Mouse (Mus musculus): ENCODE data around the gene Mvb12b. TPM values are rescaled to one million over a fixed set of nuclear protein-coding genes. Genes with fewer than 3 reads are reported as not detected.
A peak's percentile ranks its signal among the peaks of the same experiment; 100 is the strongest.

Mvb12b gene
- polyA plus RNA-seq, 1 experiment from 2014 or later = 14.0 TPM

- no peak for DNase-seq (ENCODE audit: low spot score)
- Histone ChIP-seq H3K27ac (ENCODE audit: low read depth) (no peak overlapping the region), H3K4me3 (ENCODE audit: low read depth, low read length) (no peak overlapping the region), H3K4me1 (replicated peaks; ENCODE audit: control insufficient read depth, insufficient read depth, low read length) (no peaks in the 10 kb centered on the region), H3K27me3 (replicated peaks; ENCODE audit: control insufficient read depth, insufficient read depth, low read length) (no peaks in the 10 kb centered on the region), H3K4me2 (ENCODE audit: low read length) (no peak overlapping the region), H3K9ac (ENCODE audit: low read length) (no peak overlapping the region), H3K36me3 (ENCODE audit: control insufficient read depth, insufficient read depth, low read length) (no peaks in the 10 kb centered on the region), H3K9me3 (ENCODE audit: control insufficient read depth, low read length) (0 out of 2 replicates have a peak, but pooled peaks cover 2% of the 10 kb centered on the region)
- no peak for ATAC-seq (replicated peaks; ENCODE audit: low FRiP score, low TSS enrichment, low read depth)
- WGBS = 81% methylated on average over 3 of the region's 3 CpGs
Measured at GRCm38 (mm10) chr2:33895829-33896228, 8.1 kb upstream of the Mvb12b start.

DNA sequence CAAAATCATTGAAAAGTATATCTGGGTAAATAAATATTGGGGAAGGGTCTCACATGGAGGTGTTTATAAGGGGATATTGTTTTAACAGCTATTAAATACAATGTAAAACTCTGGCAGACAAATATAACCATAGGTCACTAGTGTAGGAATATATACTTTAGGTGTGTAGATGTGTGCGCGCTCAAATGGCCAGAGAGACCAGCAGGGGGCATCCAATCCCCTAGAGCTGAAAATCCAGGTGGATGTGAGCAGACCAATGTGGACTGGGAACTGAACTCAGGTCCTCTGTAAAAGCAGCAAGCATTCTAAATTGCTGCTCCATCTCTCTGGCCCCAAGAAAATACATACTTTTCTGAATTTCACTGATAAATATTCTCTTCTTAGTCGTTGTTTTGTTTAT, 5.4 kb upstream of the Mvb12b start:
- H3K36me3 ChIP-seq (ENCODE audit: control insufficient read depth, insufficient read depth, low read length) = no peaks in the 10 kb centered on the region
- H3K27me3 ChIP-seq (replicated peaks; ENCODE audit: control insufficient read depth, insufficient read depth, low read length) = no peaks in the 10 kb centered on the region
- ATAC-seq (replicated peaks; ENCODE audit: low FRiP score, low TSS enrichment, low read depth) = no peak
- 83% methylated on average over 3 of the region's 3 CpGs for WGBS
- H3K9ac ChIP-seq (ENCODE audit: low read length) = no peak overlapping the region
- 0 out of 2 replicates have a peak, but pooled peaks cover 3% of the 10 kb centered on the region for H3K9me3 ChIP-seq (ENCODE audit: control insufficient read depth, low read length)
- no peak for DNase-seq (ENCODE audit: low spot score)
- H3K27ac ChIP-seq (ENCODE audit: low read depth) = no peak overlapping the region
- no peaks in the 10 kb centered on the region for H3K4me1 ChIP-seq (replicated peaks; ENCODE audit: control insufficient read depth, insufficient read depth, low read length)
- H3K4me2 ChIP-seq (ENCODE audit: low read length) = no peak overlapping the region
- H3K4me3 ChIP-seq (ENCODE audit: low read depth, low read length) = no peak overlapping the region

DNA sequence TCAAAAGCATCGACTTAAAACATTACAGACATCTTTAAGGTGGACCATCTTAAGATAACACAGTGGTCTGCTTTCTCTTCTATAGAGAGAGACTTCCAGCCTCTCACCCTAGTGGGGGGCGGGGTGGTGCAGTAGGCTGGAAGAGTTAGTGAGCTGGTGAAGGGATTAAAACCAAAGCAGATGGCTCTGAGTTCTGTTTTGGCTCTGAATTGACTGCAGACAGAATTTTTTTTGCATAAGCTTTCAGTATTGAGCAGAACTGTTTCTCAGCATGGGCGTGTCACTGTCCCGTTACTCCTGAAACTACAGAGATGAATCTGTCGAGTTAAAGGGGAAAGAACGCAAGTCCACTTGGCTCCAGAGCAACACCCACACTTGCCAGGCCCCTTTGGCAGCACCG, 4.6 kb upstream of the Mvb12b start:
- H3K27ac ChIP-seq (ENCODE audit: low read depth) = no peak overlapping the region
- no peak overlapping the region for H3K9ac ChIP-seq (ENCODE audit: low read length)
- peaks cover 5% of the 10 kb centered on the region; the same call in 1 of the 2 replicates for H3K4me1 ChIP-seq (replicated peaks; ENCODE audit: control insufficient read depth, insufficient read depth, low read length)
- H3K4me2 ChIP-seq (ENCODE audit: low read length) = no peak overlapping the region
- H3K27me3 ChIP-seq (replicated peaks; ENCODE audit: control insufficient read depth, insufficient read depth, low read length) = no peaks in the 10 kb centered on the region
- no peaks in the 10 kb centered on the region for H3K36me3 ChIP-seq (ENCODE audit: control insufficient read depth, insufficient read depth, low read length)
- H3K9me3 ChIP-seq (ENCODE audit: control insufficient read depth, low read length) = 0 out of 2 replicates have a peak, but pooled peaks cover 3% of the 10 kb centered on the region
- no peak overlapping the region for H3K4me3 ChIP-seq (ENCODE audit: low read depth, low read length)
- DNase-seq (ENCODE audit: low spot score) (no peak), ATAC-seq (replicated peaks; ENCODE audit: low FRiP score, low TSS enrichment, low read depth) (no peak)
- WGBS = 73% methylated on average over 7 of the region's 7 CpGs

- Histone ChIP-seq H3K4me2 (ENCODE audit: low read length) (peak overlapping the region; percentile 89), H3K27me3 (replicated peaks; ENCODE audit: control insufficient read depth, insufficient read depth, low read length) (no peaks in the 10 kb centered on the region), H3K9me3 (ENCODE audit: control insufficient read depth, low read length) (0 out of 2 replicates have a peak, but pooled peaks cover 3% of the 10 kb centered on the region), H3K27ac (ENCODE audit: low read depth) (peak overlapping the region; percentile 83), H3K9ac (ENCODE audit: low read length) (peak overlapping the region; percentile 94), H3K4me1 (replicated peaks; ENCODE audit: control insufficient read depth, insufficient read depth, low read length) (peaks cover 11% of the 10 kb centered on the region; the same call in 1 of the 2 replicates), H3K36me3 (ENCODE audit: control insufficient read depth, insufficient read depth, low read length) (no peaks in the 10 kb centered on the region), H3K4me3 (ENCODE audit: low read depth, low read length) (peak overlapping the region; percentile 78; the same call in 1 of the 2 replicates)
- no peak for DNase-seq (ENCODE audit: low spot score)
- 56% methylated on average over 6 of the region's 6 CpGs for WGBS
- no peak for ATAC-seq (replicated peaks; ENCODE audit: low FRiP score, low TSS enrichment, low read depth)
Measured at GRCm38 (mm10) chr2:33888100-33888385, 297 bp upstream of the Mvb12b start.

DNA sequence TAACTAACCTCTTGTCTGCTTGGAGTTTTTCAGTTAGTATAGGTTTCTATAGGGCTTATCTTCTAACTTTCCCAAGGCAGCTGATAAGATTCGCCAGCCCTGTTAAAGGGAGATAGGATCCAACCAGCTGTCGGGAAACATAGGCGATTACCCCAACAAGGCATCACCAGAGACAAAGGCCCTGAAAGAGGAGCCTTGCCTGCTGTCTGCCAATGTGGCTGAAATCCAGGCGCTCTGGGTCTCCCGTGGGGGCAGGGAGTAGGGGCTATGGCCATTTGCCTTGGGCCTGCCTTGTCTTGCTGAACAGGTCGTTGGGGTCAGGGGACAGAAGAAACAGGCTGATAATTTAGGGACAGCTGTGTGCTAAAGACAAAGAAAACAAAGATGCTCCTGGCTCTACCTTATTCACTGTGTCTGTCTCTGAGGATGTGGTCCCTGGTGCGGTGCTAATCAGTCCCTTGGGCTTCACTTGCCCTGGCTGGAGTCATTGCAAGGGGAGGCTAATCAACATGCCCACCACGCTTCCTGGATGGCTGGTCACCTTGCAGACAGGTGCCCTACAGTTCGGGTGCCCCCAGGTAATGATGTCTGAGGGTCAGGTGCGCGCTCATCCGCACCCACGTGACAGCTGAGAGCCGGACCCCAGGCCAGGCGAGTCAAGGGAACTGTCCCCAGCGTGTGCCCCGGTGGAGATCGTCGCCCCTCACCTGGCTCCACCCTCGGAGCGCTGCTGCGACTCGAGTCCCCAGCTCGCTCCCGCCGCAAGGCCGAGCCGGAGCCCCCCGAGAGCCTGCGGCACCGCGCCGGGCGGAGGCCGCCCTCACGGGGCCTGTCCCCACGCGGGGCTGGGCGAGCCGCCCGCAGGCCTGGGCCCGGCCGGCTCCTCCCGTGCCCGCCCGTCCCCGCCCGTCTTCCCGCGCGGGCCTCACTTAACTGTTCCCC, 1.1 kb downstream of the Mvb12b start:
- 2% methylated on average over 39 of the region's 51 CpGs for WGBS
- Histone ChIP-seq H3K36me3 (ENCODE audit: control insufficient read depth, insufficient read depth, low read length) (no peaks in the 10 kb centered on the region), H3K4me1 (replicated peaks; ENCODE audit: control insufficient read depth, insufficient read depth, low read length) (peaks cover 11% of the 10 kb centered on the region; the same call in 1 of the 2 replicates), H3K9me3 (ENCODE audit: control insufficient read depth, low read length) (0 out of 2 replicates have a peak, but pooled peaks cover 3% of the 10 kb centered on the region), H3K27me3 (replicated peaks; ENCODE audit: control insufficient read depth, insufficient read depth, low read length) (no peaks in the 10 kb centered on the region), H3K4me2 (ENCODE audit: low read length) (peak overlapping the region; percentile 89), H3K27ac (ENCODE audit: low read depth) (peak overlapping the region; percentile 83), H3K4me3 (ENCODE audit: low read depth, low read length) (peak overlapping the region; percentile 78), H3K9ac (ENCODE audit: low read length) (peak overlapping the region; percentile 94)
- ATAC-seq (replicated peaks; ENCODE audit: low FRiP score, low TSS enrichment, low read depth) = peak; percentile 82
- peak; percentile 83 for DNase-seq (ENCODE audit: low spot score)

DNA sequence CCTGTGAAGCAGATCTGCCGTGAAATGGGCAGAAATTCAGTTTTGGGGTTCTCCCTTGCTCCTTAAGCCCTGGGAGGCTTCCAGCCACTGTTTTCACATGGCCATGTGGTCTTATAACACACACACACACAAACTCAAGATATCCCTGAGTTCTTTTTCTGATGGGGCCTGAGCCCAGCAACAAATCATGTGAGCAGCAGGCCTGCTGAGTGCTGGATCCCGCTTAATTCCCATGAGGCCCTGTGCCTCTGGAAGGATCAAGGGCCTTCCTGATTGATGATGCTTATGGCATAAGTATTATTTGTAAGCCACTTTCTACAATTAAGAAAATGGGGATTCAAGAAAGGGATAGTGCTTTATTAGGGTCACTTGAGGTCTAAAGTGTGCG, 2.5 kb downstream of the Mvb12b start:
- Histone ChIP-seq H3K27me3 (replicated peaks; ENCODE audit: control insufficient read depth, insufficient read depth, low read length) (no peaks in the 10 kb centered on the region), H3K9ac (ENCODE audit: low read length) (no peak overlapping the region), H3K4me3 (ENCODE audit: low read depth, low read length) (no peak overlapping the region), H3K36me3 (ENCODE audit: control insufficient read depth, insufficient read depth, low read length) (no peaks in the 10 kb centered on the region), H3K4me2 (ENCODE audit: low read length) (no peak overlapping the region), H3K9me3 (ENCODE audit: control insufficient read depth, low read length) (no peaks in the 10 kb centered on the region), H3K27ac (ENCODE audit: low read depth) (no peak overlapping the region), H3K4me1 (replicated peaks; ENCODE audit: control insufficient read depth, insufficient read depth, low read length) (peaks cover 11% of the 10 kb centered on the region; the same call in 1 of the 2 replicates)
- WGBS = 85% methylated on average over 3 of the region's 3 CpGs
- ATAC-seq (replicated peaks; ENCODE audit: low FRiP score, low TSS enrichment, low read depth) (no peak), DNase-seq (ENCODE audit: low spot score) (no peak)

DNA sequence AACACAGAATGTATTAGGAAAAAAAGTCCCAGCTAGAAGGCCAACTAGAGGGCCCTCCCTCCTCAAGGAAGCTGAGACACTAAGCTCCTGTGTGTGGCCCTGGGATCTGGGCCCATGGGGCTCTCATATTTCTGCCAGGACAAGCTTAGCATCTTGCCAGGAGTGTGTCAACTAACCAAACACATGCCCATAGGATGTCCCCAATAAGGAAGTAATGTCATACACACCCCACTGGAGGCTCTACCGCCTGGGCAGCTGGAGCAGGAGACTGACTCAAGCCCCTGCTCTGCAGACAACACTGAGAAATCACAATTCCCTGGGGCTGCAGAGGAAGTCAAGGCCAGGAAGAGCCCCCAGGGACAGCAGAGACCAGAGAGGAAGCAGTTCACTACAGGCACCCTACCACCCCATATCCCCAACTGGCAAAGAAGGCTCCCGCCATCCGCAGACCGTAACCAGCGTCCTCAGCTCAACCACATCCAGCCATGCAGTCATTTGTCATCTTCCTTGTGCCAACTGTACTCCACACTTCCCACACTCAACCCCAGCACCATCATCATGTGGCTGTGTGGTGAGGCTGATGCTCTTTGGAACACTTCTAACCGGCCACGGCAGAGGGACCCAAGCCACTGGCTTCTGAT, 3.0 kb downstream of the Mvb12b start:
- Histone ChIP-seq H3K27me3 (replicated peaks; ENCODE audit: control insufficient read depth, insufficient read depth, low read length) (no peaks in the 10 kb centered on the region), H3K27ac (ENCODE audit: low read depth) (no peak overlapping the region), H3K9me3 (ENCODE audit: control insufficient read depth, low read length) (no peaks in the 10 kb centered on the region), H3K4me1 (replicated peaks; ENCODE audit: control insufficient read depth, insufficient read depth, low read length) (peaks cover 11% of the 10 kb centered on the region; the same call in 1 of the 2 replicates), H3K36me3 (ENCODE audit: control insufficient read depth, insufficient read depth, low read length) (no peaks in the 10 kb centered on the region), H3K9ac (ENCODE audit: low read length) (no peak overlapping the region), H3K4me3 (ENCODE audit: low read depth, low read length) (no peak overlapping the region), H3K4me2 (ENCODE audit: low read length) (no peak overlapping the region)
- no peak for ATAC-seq (replicated peaks; ENCODE audit: low FRiP score, low TSS enrichment, low read depth)
- WGBS = 89% methylated on average over 7 of the region's 7 CpGs
- no peak for DNase-seq (ENCODE audit: low spot score)

GRCm38 (mm10) chr2:33879223-33879622, 8.5 kb downstream of the Mvb12b start:
- no peaks in the 10 kb centered on the region for H3K36me3 ChIP-seq (ENCODE audit: control insufficient read depth, insufficient read depth, low read length)
- H3K9ac ChIP-seq (ENCODE audit: low read length) = no peak overlapping the region
- 86% methylated on average over 2 of the region's 2 CpGs for WGBS
- no peaks in the 10 kb centered on the region for H3K27me3 ChIP-seq (replicated peaks; ENCODE audit: control insufficient read depth, insufficient read depth, low read length)
- H3K4me1 ChIP-seq (replicated peaks; ENCODE audit: control insufficient read depth, insufficient read depth, low read length) = peaks cover 30% of the 10 kb centered on the region
- H3K4me2 ChIP-seq (ENCODE audit: low read length) = no peak overlapping the region
- ATAC-seq (replicated peaks; ENCODE audit: low FRiP score, low TSS enrichment, low read depth) (no peak), DNase-seq (ENCODE audit: low spot score) (no peak)
- no peaks in the 10 kb centered on the region for H3K9me3 ChIP-seq (ENCODE audit: control insufficient read depth, low read length)
- H3K4me3 ChIP-seq (ENCODE audit: low read depth, low read length) = no peak overlapping the region
- no peak overlapping the region for H3K27ac ChIP-seq (ENCODE audit: low read depth)
